Mouse (Mus musculus) embryonic facial prominence, embryonic 12.5 days (tissue): ENCODE results near the gene Vcl. TPM values are rescaled to one million over a fixed set of nuclear protein-coding genes. Genes with fewer than 3 reads are reported as not detected.

Experiments used
- ATAC-seq: fragments of 200-750 bp; cut with Nextera tagmentation; 2 replicates; pipeline ENCODE4 v1.8.0; 2017; ENCODE audit not compliant: insufficient number of reproducible peaks, insufficient read depth, low FRiP score, low TSS enrichment
- H3K27ac ChIP-seq: fragments of 300-500 bp; sonication (generic); 2 replicates; pipeline ENCODE4 v1.5.1; 2016; ENCODE audit warnings: mild to moderate bottlenecking
- H3K27me3 ChIP-seq: fragments of 300-500 bp; sonication (generic); 2 replicates; pipeline ENCODE4 v1.6.1; 2016; ENCODE audit warnings: mild to moderate bottlenecking, moderate library complexity
- H3K36me3 ChIP-seq: fragments of 300-500 bp; sonication (generic); 2 replicates; pipeline ENCODE4 v1.6.1; 2016; ENCODE audit warnings: mild to moderate bottlenecking
- H3K4me1 ChIP-seq: fragments of 300-500 bp; sonication (generic); 2 replicates; pipeline ENCODE4 v1.6.1; 2016
- H3K4me2 ChIP-seq: fragments of 300-500 bp; sonication (generic); replicated peaks from 2 replicates; pipeline ENCODE4 v1.6.1; 2016; ENCODE audit warnings: mild to moderate bottlenecking, moderate library complexity
- H3K4me3 ChIP-seq: fragments of 300-500 bp; sonication (generic); 2 replicates; pipeline ENCODE4 v1.5.1; 2016; ENCODE audit warnings: mild to moderate bottlenecking
- H3K9ac ChIP-seq: fragments of 300-500 bp; sonication (generic); 2 replicates; pipeline ENCODE4 v1.6.1; 2016; ENCODE audit warnings: mild to moderate bottlenecking, moderate library complexity
- H3K9me3 ChIP-seq: fragments of 300-500 bp; sonication (generic); 2 replicates; pipeline ENCODE4 v1.6.1; 2016; ENCODE audit warnings: mild to moderate bottlenecking, moderate library complexity
- WGBS: fragments of 180-500 bp; shearing (Covaris S2); methylation state at CpG from one replicate; pipeline ENCODE4 v1.1.7; 2016; 5-methylcytosine and 5-hydroxymethylcytosine counted together
- polyA plus RNA-seq: library from polyadenylated mRNA; unstranded; fragments of >200 nt; fragmentation: Nextera tagmentation; extraction: Ambion mirVana; gene quantifications from 2 replicates; pipeline ENCODE4 v1.2.1, GENCODE M21; 2016

Vcl gene
- polyA plus RNA-seq: 45.3 and 49.9 TPM in 2 replicates

- Histone ChIP-seq H3K4me1 (peaks cover 16% of the 10 kb centered on the region), H3K36me3 (no peaks in the 10 kb centered on the region), H3K27me3 (no peaks in the 10 kb centered on the region), H3K4me3 (peak within 1 kb of the TSS; percentile 90), H3K9ac (peak within 1 kb of the TSS; percentile 80), H3K27ac (peak within 1 kb of the TSS; percentile 86), H3K9me3 (no peaks in the 10 kb centered on the region), H3K4me2 (peak within 1 kb of the TSS; percentile 82)
- peak; percentile 99 for ATAC-seq
- under 1% methylated on average over 89 of the region's 89 CpGs for WGBS
Measured at GRCm38 (mm10) chr14:20928848-20929745, at the start of gene Vcl. TSS of gene Vcl (plus strand) at chr14:20929398.

GRCm38 (mm10) chr14:20884691-20885090, 44.5 kb upstream of the Vcl start:
- no peak for ATAC-seq
- Histone ChIP-seq H3K4me3 (no peak overlapping the region), H3K27ac (peak overlapping the region; percentile 41; the same call in 1 of the 2 replicates), H3K9ac (no peak overlapping the region), H3K4me2 (no peak overlapping the region), H3K9me3 (no peaks in the 10 kb centered on the region), H3K27me3 (no peaks in the 10 kb centered on the region), H3K36me3 (no peaks in the 10 kb centered on the region), H3K4me1 (peaks cover 12% of the 10 kb centered on the region; the same call in 1 of the 2 replicates)
- WGBS: 79% methylated on average over 5 of the region's 5 CpGs

GRCm38 (mm10) chr14:20885091-20885888, 43.9 kb upstream of the Vcl start:
- H3K27me3 ChIP-seq: no peaks in the 10 kb centered on the region
- no peak overlapping the region for H3K9ac ChIP-seq
- no peak overlapping the region for H3K4me3 ChIP-seq
- ATAC-seq: no peak
- no peaks in the 10 kb centered on the region for H3K9me3 ChIP-seq
- peak overlapping the region; percentile 41; the same call in 1 of the 2 replicates for H3K27ac ChIP-seq
- H3K36me3 ChIP-seq: no peaks in the 10 kb centered on the region
- peaks cover 12% of the 10 kb centered on the region; the same call in 1 of the 2 replicates for H3K4me1 ChIP-seq
- no peak overlapping the region; the same call in 1 of the 2 replicates for H3K4me2 ChIP-seq
- WGBS: 21% methylated on average over 10 of the region's 10 CpGs

- no peaks in the 10 kb centered on the region for H3K36me3 ChIP-seq
- H3K27me3 ChIP-seq: no peaks in the 10 kb centered on the region
- 30% methylated on average over 4 of the region's 4 CpGs for WGBS
- no peaks in the 10 kb centered on the region for H3K9me3 ChIP-seq
- H3K4me2 ChIP-seq: no peak overlapping the region
- no peak overlapping the region for H3K9ac ChIP-seq
- no peak overlapping the region for H3K4me3 ChIP-seq
- H3K27ac ChIP-seq: no peak overlapping the region
- ATAC-seq: no peak
- H3K4me1 ChIP-seq: peaks cover 7% of the 10 kb centered on the region; the same call in 1 of the 2 replicates
Measured at GRCm38 (mm10) chr14:20886266-20886665, 42.9 kb upstream of the Vcl start.

GRCm38 (mm10) chr14:20887541-20888085, 41.6 kb upstream of the Vcl start:
- 65% methylated on average over 7 of the region's 7 CpGs for WGBS
- no peak overlapping the region for H3K27ac ChIP-seq
- ATAC-seq: no peak
- no peaks in the 10 kb centered on the region for H3K36me3 ChIP-seq
- no peak overlapping the region for H3K9ac ChIP-seq
- no peaks in the 10 kb centered on the region for H3K9me3 ChIP-seq
- H3K4me3 ChIP-seq: no peak overlapping the region
- no peaks in the 10 kb centered on the region for H3K27me3 ChIP-seq
- peaks cover 17% of the 10 kb centered on the region for H3K4me1 ChIP-seq
- H3K4me2 ChIP-seq: no peak overlapping the region

- H3K4me3 ChIP-seq: no peak overlapping the region
- H3K9ac ChIP-seq: no peak overlapping the region
- no peaks in the 10 kb centered on the region for H3K27me3 ChIP-seq
- WGBS: 33% methylated on average over 9 of the region's 9 CpGs
- no peaks in the 10 kb centered on the region for H3K36me3 ChIP-seq
- peaks cover 9% of the 10 kb centered on the region for H3K4me1 ChIP-seq
- peak; percentile 80 for ATAC-seq
- no peak overlapping the region for H3K4me2 ChIP-seq
- H3K9me3 ChIP-seq: no peaks in the 10 kb centered on the region
- H3K27ac ChIP-seq: peak overlapping the region; percentile 75
Measured at GRCm38 (mm10) chr14:20891941-20892402, 37.2 kb upstream of the Vcl start.

- WGBS: 60% methylated on average over 4 of the region's 4 CpGs
- peaks cover 9% of the 10 kb centered on the region for H3K4me1 ChIP-seq
- H3K9me3 ChIP-seq: no peaks in the 10 kb centered on the region
- no peak for ATAC-seq
- H3K27me3 ChIP-seq: no peaks in the 10 kb centered on the region
- no peak overlapping the region for H3K4me3 ChIP-seq
- H3K4me2 ChIP-seq: no peak overlapping the region
- H3K36me3 ChIP-seq: no peaks in the 10 kb centered on the region
- H3K9ac ChIP-seq: no peak overlapping the region
- no peak overlapping the region for H3K27ac ChIP-seq
Measured at GRCm38 (mm10) chr14:20893815-20894214, 35.4 kb upstream of the Vcl start.

GRCm38 (mm10) chr14:20901267-20901666, 27.9 kb upstream of the Vcl start:
- no peaks in the 10 kb centered on the region for H3K27me3 ChIP-seq
- H3K9ac ChIP-seq: no peak overlapping the region
- no peaks in the 10 kb centered on the region for H3K36me3 ChIP-seq
- H3K4me3 ChIP-seq: no peak overlapping the region
- WGBS: 94% methylated on average over 3 of the region's 3 CpGs
- H3K9me3 ChIP-seq: no peaks in the 10 kb centered on the region
- ATAC-seq: no peak
- H3K4me2 ChIP-seq: no peak overlapping the region
- no peaks in the 10 kb centered on the region for H3K4me1 ChIP-seq
- H3K27ac ChIP-seq: no peak overlapping the region

GRCm38 (mm10) chr14:20903137-20903536, 26.1 kb upstream of the Vcl start:
- no peak overlapping the region for H3K9ac ChIP-seq
- no peak for ATAC-seq
- 89% methylated on average over 6 of the region's 6 CpGs for WGBS
- H3K27ac ChIP-seq: no peak overlapping the region
- no peaks in the 10 kb centered on the region for H3K27me3 ChIP-seq
- no peak overlapping the region for H3K4me3 ChIP-seq
- H3K4me1 ChIP-seq: no peaks in the 10 kb centered on the region
- H3K36me3 ChIP-seq: no peaks in the 10 kb centered on the region
- H3K4me2 ChIP-seq: no peak overlapping the region
- H3K9me3 ChIP-seq: no peaks in the 10 kb centered on the region

- 85% methylated on average over 2 of the region's 2 CpGs for WGBS
- no peak for ATAC-seq
Measured at GRCm38 (mm10) chr14:20911811-20912210, 17.4 kb upstream of the Vcl start.

GRCm38 (mm10) chr14:20914415-20914814, 14.8 kb upstream of the Vcl start:
- Histone ChIP-seq H3K36me3 (no peaks in the 10 kb centered on the region), H3K27ac (no peak overlapping the region), H3K9ac (no peak overlapping the region), H3K4me3 (no peak overlapping the region), H3K27me3 (no peaks in the 10 kb centered on the region), H3K9me3 (no peaks in the 10 kb centered on the region), H3K4me2 (no peak overlapping the region), H3K4me1 (no peaks in the 10 kb centered on the region)
- ATAC-seq: no peak
- WGBS: 71% methylated on average over 2 of the region's 2 CpGs

More at GRCm38 (mm10) chr14:20911811-20912210, 17.4 kb upstream of the Vcl start:
- H3K4me1 ChIP-seq: no peaks in the 10 kb centered on the region
- H3K4me3 ChIP-seq: no peak overlapping the region
- no peak overlapping the region for H3K9ac ChIP-seq
- H3K27me3 ChIP-seq: no peaks in the 10 kb centered on the region
- H3K4me2 ChIP-seq: no peak overlapping the region
- H3K9me3 ChIP-seq: no peaks in the 10 kb centered on the region
- H3K27ac ChIP-seq: no peak overlapping the region
- no peaks in the 10 kb centered on the region for H3K36me3 ChIP-seq
